Mouse (Mus musculus): ENCODE data around the gene Aprt. TPM values are rescaled to one million over a fixed set of nuclear protein-coding genes. Genes with fewer than 3 reads are reported as not detected.
"Not testable (repeated sequence)": the region's sequence is repeated elsewhere in the genome, so short reads cannot be mapped to it uniquely, and the experiment has no call there.

Gene Aprt
- polyA plus RNA-seq, 3 experiments from 2014 or later = 168 to 215 (median 192) TPM

DNA sequence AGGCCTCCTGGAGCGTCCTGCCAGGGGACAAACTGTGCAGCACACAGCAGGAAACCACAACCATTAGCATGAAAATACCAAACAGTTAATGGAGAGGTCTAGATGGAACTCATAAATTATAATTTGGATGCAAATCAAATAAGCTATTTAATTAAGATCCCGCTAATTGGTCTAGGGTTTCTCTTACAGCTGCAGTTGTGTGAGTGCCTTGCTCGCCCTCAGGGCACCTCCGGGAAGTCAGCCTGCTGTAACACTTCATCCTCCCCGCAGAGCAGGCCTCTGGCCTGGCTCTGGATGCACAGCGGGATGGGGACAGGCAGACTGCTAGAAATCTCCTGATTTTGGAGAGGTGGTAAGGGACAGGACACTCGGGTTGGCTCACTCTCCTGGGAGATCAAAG, 9.5 kb upstream of the Aprt start:
- no peak for ATAC-seq

DNA sequence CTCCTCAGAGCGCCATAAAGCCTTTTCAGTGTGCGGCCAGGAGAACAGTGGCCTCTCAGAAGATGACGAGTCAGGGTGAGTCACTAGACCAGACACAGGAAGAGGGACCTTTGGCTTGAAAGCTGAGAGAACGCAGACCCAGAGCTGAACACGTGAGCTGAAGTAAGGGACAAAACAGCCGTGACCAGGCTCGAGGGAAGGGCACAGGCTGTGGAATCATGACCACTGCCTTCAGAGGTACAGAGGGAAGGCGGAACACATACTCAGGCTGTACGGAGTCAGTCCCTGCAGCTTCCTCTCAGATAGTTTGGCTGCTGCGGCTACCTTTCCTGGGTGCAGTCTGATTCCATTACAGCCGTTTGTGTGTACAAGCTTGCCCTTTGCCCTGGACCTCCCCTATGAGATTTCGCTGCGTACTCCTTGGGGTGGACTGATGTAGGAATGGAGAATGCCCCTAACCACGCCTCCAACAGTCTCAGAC, 8.7 kb upstream of the Aprt start:
- ATAC-seq = no peak

GRCm38 (mm10) chr8:122584981-122585380, 8.3 kb upstream of the Aprt start:
- ATAC-seq = no peak

DNA sequence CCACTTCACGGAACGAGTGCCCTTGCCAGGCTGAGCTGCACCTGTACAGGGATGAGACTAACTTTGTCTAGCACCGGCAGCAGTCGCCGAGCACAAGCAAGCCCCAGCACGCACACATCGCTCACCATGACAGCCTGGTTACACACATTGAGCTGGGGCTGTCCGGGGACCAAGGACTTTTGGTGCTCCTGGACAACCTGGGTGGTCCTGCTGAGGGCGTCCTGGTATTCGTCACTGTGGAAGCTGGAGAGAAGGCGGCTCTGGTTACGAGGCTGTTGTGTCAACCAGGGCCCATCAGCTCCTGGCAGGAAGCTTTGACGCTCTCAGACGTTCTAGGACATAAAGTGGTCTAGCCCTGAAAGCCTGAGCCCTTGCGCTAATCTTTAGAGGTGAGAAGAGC, 4.2 kb upstream of the Aprt start:
- ATAC-seq = no peak

GRCm38 (mm10) chr8:122579196-122579595, 2.5 kb upstream of the Aprt start:
- no peak for ATAC-seq

GRCm38 (mm10) chr8:122577116-122577515, 407 bp upstream of the Aprt start:
- no peak for ATAC-seq

DNA sequence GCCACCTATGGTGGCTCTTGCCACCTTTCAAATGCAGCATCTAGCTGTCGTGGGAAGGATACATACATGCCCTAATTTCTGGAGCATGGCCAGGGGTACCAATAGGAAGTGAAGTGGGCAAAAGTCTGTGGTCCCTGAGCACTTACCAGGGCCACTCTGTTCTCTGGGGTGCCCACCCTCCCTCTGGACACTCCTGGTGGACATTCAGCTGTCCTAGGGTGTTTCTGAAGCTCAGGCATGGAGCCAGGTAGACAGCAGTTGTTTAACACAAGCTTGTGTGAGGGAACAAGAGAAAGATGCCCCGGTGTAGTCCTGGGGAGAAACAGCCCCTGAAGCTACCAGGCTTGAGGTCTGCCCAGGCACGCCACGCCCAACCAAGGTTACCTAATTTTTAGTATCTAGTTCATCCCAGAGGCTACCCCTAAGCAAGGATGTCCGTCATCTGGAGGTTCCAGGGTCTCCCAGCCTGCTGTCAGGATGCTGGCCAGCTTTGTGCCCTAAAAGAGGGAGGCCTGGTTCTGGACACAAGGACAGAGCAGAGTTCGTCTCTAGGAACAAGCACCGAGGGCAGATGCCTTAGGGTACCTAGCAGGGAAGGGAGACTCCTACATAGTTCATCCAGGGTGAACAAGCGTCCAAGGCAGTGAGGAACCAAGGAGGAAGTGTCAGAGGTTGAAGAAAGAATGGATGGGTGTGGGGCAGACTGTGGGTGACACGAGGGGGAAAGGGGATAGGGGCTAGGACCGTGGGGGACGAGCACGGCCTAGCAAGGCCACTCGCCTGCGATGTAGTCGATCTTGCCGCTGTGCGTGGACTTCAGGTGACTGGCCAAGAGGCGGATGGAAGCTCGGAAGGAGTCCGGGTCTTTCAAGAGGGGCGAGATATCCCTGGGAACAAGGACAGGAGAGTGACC, 718 bp downstream of the Aprt start:
- ATAC-seq = peak; percentile 6

- no peak for ATAC-seq
Observed at GRCm38 (mm10) chr8:122575286-122575685, 1.4 kb downstream of the Aprt start.

GRCm38 (mm10) chr8:122574667-122575251, 1.9 kb downstream of the Aprt start:
- no peak for ATAC-seq

GRCm38 (mm10) chr8:122574264-122574663, 2.4 kb downstream of the Aprt start:
- no peak for ATAC-seq

- no peak for ATAC-seq
Observed at GRCm38 (mm10) chr8:122573577-122573976, 3.1 kb downstream of the Aprt start.

GRCm38 (mm10) chr8:122573176-122573575, 3.5 kb downstream of the Aprt start:
- ATAC-seq = not testable (repeated sequence)

DNA sequence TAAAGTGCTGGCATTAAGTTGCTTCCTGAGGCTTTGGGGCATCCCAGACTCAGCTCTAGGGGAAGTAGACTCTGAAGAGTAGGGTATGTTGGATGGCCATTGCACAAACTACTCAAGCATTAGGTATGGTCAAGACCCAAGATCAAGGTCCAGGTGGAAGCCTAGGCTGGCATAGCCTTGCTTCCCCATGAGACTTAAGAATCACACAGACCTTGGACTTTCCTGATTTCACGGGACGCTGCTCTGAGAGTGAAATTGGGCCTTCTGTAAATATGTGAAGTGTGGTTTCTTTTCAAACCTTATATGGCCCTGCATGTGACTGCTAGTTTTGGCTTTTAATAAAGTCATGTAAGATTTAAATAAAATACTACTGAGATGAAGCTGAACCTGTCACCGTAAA, 4.0 kb downstream of the Aprt start:
- ATAC-seq = no peak

- no peak for ATAC-seq
Observed at GRCm38 (mm10) chr8:122571750-122572267, 4.9 kb downstream of the Aprt start.

GRCm38 (mm10) chr8:122571153-122571552, 5.6 kb downstream of the Aprt start:
- no peak for ATAC-seq

GRCm38 (mm10) chr8:122569996-122570395, 6.7 kb downstream of the Aprt start:
- no peak for ATAC-seq

DNA sequence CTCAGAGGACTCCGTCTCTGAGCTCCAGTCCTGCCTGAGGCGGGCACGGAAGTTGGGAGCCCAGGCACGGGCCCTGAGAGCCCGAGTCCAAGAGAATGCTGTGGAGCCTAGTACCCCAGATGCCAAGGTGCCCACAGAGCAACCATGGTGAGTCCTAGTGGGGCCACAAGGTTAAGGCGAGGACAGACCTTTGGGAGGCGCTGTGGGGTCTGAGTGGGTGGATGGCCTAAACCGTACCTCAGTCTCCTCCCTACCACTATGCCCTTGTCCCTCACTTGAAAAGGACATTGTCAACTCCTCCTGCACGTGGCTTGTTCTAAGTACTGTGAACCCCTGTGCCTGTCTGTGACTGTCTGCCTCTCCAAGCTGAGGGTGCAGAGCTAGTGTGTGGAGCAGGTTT, 7.4 kb downstream of the Aprt start:
- ATAC-seq = no peak

DNA sequence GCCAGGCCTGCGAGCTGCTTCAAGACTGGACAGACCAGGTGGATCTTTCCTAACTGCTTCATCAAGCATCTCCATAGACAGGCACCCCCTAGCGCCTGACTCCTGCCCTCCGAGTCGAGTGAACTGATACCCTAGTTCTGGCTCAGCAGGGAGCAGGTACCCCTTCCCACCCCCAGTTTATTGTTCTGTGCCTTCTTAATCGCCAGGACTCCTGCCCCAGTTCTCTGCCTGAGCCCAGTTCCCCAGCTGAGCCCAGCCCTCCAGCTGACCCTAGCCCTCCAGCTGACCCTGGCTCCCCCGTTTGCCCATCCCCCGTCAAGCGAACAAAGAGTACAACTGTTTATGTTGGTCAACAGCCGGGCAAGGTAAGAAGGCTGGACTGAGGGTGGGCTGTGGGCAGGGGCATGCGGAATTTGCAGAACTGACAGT, 7.8 kb downstream of the Aprt start:
- no peak for ATAC-seq

DNA sequence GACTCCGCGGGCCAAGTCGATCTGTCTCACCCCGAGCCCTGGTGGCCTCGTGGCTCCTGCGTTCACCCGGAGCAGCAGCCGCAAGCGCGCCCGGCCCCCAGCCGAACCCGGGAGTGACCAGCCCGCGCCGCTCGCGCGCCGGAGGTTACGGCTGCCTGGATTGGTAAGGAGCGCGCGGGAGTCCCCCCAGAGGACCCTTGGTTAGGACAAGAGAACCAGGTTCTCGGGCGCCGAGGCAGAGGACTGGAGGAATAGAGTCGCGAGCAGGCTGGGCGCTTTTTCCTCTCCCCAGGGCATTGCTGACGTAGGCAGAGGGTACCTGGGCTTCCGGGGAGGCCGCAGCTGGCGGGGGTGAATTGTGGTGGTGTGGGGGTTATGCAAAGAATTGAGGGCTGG, 8.6 kb downstream of the Aprt start:
- peak; percentile 55 for ATAC-seq

DNA sequence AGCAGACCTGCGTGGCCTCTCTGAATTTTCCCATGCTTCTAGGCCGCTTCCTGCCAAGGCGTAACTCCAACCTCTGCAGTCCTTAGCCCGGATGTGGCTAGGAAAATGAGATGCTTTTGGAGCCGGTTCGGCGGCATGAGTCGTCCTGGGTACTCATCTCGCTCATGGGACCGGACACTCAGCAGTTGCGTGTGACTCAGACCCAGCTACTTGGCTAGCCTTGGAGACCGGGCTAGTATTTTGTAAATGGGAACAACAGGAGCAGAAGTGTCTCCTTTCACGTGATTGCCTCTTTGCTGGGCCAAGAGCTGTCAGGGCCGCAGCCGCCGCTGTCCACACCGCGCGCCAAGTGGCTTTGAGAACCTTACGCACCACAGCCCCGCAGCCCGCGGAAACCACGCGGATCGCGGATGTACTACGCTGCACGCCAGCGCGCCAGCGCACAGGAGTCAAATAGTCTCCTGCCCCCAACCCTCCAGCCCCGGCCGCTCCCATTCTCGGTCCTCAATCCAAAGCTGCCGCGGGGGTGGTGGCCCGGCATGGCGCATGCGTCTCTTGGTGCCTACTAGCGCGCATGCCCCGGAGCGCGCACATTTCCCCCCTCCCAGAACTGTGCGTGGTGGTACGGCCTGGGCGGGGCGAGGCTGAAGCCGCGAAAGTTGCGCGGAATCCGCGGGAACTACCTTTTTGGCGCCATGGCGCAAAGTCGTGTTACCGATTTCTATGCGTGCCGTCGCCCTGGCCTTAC, 9.2 kb downstream of the Aprt start, which contains the start of gene Cdt1:
TSS of gene Cdt1 (plus strand) at position 655 of the 748 bp plus-strand sequence.
- ATAC-seq = peak; percentile 84

DNA sequence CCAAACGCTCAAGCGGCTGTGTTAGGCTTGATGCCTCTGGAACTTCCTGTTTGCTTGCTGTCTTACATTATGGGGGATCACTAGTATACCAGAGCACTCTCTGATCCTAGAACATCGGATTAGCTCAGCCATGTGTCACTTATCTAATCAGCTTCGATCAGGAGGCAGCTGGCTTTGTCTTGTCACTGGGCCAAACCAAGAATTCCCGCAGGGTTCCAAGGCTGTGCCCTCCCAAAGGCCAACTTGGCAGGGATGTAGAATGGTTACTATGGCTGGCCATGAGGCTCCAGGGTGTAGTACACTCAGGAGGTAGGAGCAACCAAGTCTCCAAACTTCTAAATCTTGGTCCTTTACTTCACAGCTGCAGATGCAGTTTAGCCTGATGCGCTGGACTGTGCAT, 9.9 kb downstream of the Aprt start:
- no peak for ATAC-seq

DNA sequence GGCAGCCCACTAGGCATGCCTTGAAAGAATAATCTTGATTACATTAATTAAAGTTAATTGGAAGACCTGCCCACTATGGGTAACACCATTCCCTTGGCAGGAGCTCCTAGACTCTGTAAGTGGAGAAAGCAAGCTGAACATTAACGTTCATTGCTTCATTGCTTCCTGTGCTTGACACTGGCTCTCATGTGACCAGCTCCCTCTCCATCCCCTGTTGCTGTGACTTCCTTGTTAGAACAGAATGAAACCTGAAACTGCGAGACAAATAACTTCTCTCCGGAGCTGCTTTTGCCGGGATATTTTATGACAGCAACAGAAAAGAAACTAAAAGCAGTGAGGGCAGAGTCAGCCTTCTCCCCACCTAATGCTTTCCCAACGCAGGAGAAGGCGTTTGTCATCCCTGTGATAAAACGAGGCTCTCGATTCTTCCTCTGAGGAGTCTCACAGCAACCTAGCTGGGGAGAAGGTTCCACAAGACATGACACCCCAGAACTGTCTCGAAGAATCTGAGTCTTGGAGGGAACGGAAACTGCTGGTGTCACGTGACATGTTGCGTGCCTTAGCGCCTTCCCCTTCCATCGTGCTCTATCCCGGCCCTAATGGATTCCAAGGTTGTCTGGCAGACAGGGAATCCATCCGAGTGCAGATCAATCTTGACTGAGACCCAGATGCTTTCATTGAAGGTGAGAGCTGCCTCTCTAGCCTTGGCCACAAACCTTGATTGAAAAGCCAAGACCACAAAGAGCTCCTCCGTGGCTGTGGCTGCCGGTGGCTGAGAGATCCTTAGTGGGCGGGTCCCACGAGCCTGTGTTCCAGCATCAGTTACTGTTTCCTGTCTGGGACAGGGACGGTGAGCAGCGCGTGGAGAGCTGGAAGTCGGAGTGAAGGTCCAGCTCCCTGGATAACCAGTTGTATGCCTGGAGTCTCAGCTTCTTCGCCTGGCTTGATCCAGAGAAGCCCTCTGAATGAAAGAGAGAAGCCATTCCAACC, 12.1 kb downstream of the Aprt start:
- no peak for ATAC-seq

All from inflammation-experienced regulatory T-cells, adult 6 months (primary cell).